Mouse (Mus musculus): ENCODE measurements around the gene Notch2.

- TF ChIP-seq TAL1 (IDR thresholded peaks at IDR 0.05; ENCODE audit: low read length) (no peak), GATA1 (IDR thresholded peaks at IDR 0.05; ENCODE audit: low read length) (no peak)
Measured at GRCm38 (mm10) chr3:98065004-98065403, 51.7 kb downstream of the Notch2 start.

Measured in erythroblast, embryonic 14.5 days (primary cell).